Mouse (Mus musculus) liver, adult 2 months (tissue): ENCODE data around the gene Tent4a. TPM values are rescaled to one million over a fixed set of nuclear protein-coding genes. Genes with fewer than 3 reads are reported as not detected.

Source experiments
- DNase-seq: peaks from one replicate; pipeline ENCODE4 v3.0.0-alpha.2; 2011; ENCODE audit warnings: low read depth, low spot score; ENCODE audit errors: extremely low read depth
- H3K27ac ChIP-seq: fragments of 200-500 bp; replicated peaks from 2 replicates; pipeline ENCODE4 v1.5.1; 2012; ENCODE audit warnings: low read depth, mild to moderate bottlenecking, control low read depth, inconsistent platforms, low read length; ENCODE audit not compliant: insufficient read depth
- H3K27me3 ChIP-seq: fragments of 200-500 bp; 2 replicates; pipeline ENCODE4 v1.6.1; 2012; ENCODE audit warnings: mild to moderate bottlenecking, moderate library complexity, low read length, inconsistent platforms; ENCODE audit not compliant: control insufficient read depth, insufficient read depth
- H3K36me3 ChIP-seq: fragments of 200-500 bp; 2 replicates; pipeline ENCODE4 v1.6.1; 2012; ENCODE audit warnings: low read length, inconsistent platforms; ENCODE audit not compliant: control insufficient read depth, insufficient read depth
- H3K4me1 ChIP-seq: fragments of 200-500 bp; 2 replicates; pipeline ENCODE4 v1.6.1; 2011; ENCODE audit warnings: low read length; ENCODE audit not compliant: control insufficient read depth, insufficient read depth
- H3K4me3 ChIP-seq: fragments of 200-500 bp; 2 replicates; pipeline ENCODE4 v1.5.1; 2011; ENCODE audit warnings: low read depth, mild to moderate bottlenecking, control low read depth, low read length, moderate library complexity; ENCODE audit not compliant: insufficient read depth
- H3K79me2 ChIP-seq: fragments of 200-500 bp; 2 replicates; pipeline ENCODE4 v1.6.1; 2012; ENCODE audit warnings: inconsistent platforms, mild to moderate bottlenecking, low read length, moderate library complexity; ENCODE audit not compliant: control insufficient read depth, insufficient read depth
- H3K9ac ChIP-seq: fragments of 200-500 bp; 2 replicates; pipeline ENCODE4 v1.6.1; 2012; ENCODE audit warnings: low read depth, mild to moderate bottlenecking, control low read depth, inconsistent platforms, low read length
- CTCF ChIP-seq: fragments of 200-500 bp; IDR thresholded peaks from 2 replicates; pipeline ENCODE4 v1.5.1; 2011; ENCODE audit warnings: low read depth, low read length, control low read depth
- POLR2A ChIP-seq: fragments of 200-500 bp; IDR thresholded peaks from 2 replicates; pipeline ENCODE4 v1.6.1; 2011; ENCODE audit warnings: low read length, control low read depth; ENCODE audit not compliant: insufficient read depth; ENCODE audit errors: extremely low read depth
- WGBS: fragments of 180-500 bp; shearing (Covaris S2); methylation state at CpG from one replicate; pipeline ENCODE4 v1.1.7; 2018; 5-methylcytosine and 5-hydroxymethylcytosine counted together
- polyA plus RNA-seq: library from polyadenylated mRNA; depleted of rRNA; stranded (reverse); fragments of >200 nt; gene quantifications from 2 replicates; pipeline ENCODE4 v1.2.3, GENCODE M21; 2012
- total RNA-seq: library from RNA; depleted of rRNA; stranded (reverse); fragments of >200 nt; gene quantifications from 2 replicates; pipeline ENCODE4 v1.2.3, GENCODE M21; 2014

Tent4a gene
- total and polyA plus RNA-seq, 2 experiments, result 8.7 to 11.0 TPM

- no peak for DNase-seq
- Histone ChIP-seq H3K27ac (no peak overlapping the region), H3K27me3 (no peaks in the 10 kb centered on the region), H3K9ac (no peak overlapping the region), H3K4me1 (peaks cover 12% of the 10 kb centered on the region), H3K79me2 (no peaks in the 10 kb centered on the region), H3K36me3 (no peaks in the 10 kb centered on the region), H3K4me3 (no peak overlapping the region)
- TF ChIP-seq CTCF, result no peak
- TF ChIP-seq POLR2A, result no peak
- WGBS, result 68% methylated on average over 13 of the region's 13 CpGs
These were observed 25.0 kb upstream of the Tent4a start for GRCm38 (mm10) chr13:69559291-69559961.

- DNase-seq, result no peak
- 62% methylated on average over 6 of the region's 6 CpGs for WGBS
These were observed 23.8 kb upstream of the Tent4a start for GRCm38 (mm10) chr13:69558098-69558660.

GRCm38 (mm10) chr13:69556728-69557127 is 22.3 kb upstream of the Tent4a start:
- no peaks in the 10 kb centered on the region for H3K36me3 ChIP-seq
- H3K27me3 ChIP-seq, result no peaks in the 10 kb centered on the region
- TF ChIP-seq CTCF, result no peak
- TF ChIP-seq POLR2A, result no peak
- no peak overlapping the region for H3K4me3 ChIP-seq
- no peaks in the 10 kb centered on the region for H3K79me2 ChIP-seq
- no peak overlapping the region for H3K9ac ChIP-seq
- no peaks in the 10 kb centered on the region for H3K4me1 ChIP-seq
- no peak overlapping the region for H3K27ac ChIP-seq
- DNase-seq, result no peak

More at GRCm38 (mm10) chr13:69558098-69558660, 23.8 kb upstream of the Tent4a start:
- H3K4me1 ChIP-seq, result peaks cover 3% of the 10 kb centered on the region; the same call in 1 of the 2 replicates
- no peaks in the 10 kb centered on the region for H3K27me3 ChIP-seq
- H3K79me2 ChIP-seq, result no peaks in the 10 kb centered on the region
- H3K4me3 ChIP-seq, result no peak overlapping the region
- no peak overlapping the region for H3K9ac ChIP-seq
- TF ChIP-seq POLR2A (no peak), CTCF (no peak)
- H3K27ac ChIP-seq, result no peak overlapping the region
- H3K36me3 ChIP-seq, result no peaks in the 10 kb centered on the region

GRCm38 (mm10) chr13:69555957-69556482 is 21.6 kb upstream of the Tent4a start:
- DNase-seq, result no peak
- Histone ChIP-seq H3K27me3 (no peaks in the 10 kb centered on the region), H3K9ac (no peak overlapping the region), H3K79me2 (no peaks in the 10 kb centered on the region), H3K4me3 (no peak overlapping the region), H3K4me1 (no peaks in the 10 kb centered on the region), H3K36me3 (no peaks in the 10 kb centered on the region), H3K27ac (no peak overlapping the region)
- 85% methylated on average over 6 of the region's 6 CpGs for WGBS
- TF ChIP-seq POLR2A (no peak), CTCF (no peak)

- TF ChIP-seq CTCF, result no peak
- TF ChIP-seq POLR2A, result no peak
- WGBS, result 27% methylated on average over 8 of the region's 8 CpGs
- Histone ChIP-seq H3K4me1 (no peaks in the 10 kb centered on the region), H3K27me3 (no peaks in the 10 kb centered on the region), H3K27ac (no peak overlapping the region), H3K4me3 (no peak overlapping the region), H3K9ac (no peak overlapping the region), H3K79me2 (no peaks in the 10 kb centered on the region), H3K36me3 (no peaks in the 10 kb centered on the region)
- peak; percentile 50 for DNase-seq
These were observed 20.6 kb upstream of the Tent4a start for GRCm38 (mm10) chr13:69555045-69555444.

GRCm38 (mm10) chr13:69554255-69554654 is 19.8 kb upstream of the Tent4a start:
- no peaks in the 10 kb centered on the region for H3K27me3 ChIP-seq
- H3K79me2 ChIP-seq, result no peaks in the 10 kb centered on the region
- H3K4me3 ChIP-seq, result no peak overlapping the region
- no peak overlapping the region for H3K9ac ChIP-seq
- no peak for DNase-seq
- H3K36me3 ChIP-seq, result no peaks in the 10 kb centered on the region
- H3K4me1 ChIP-seq, result no peaks in the 10 kb centered on the region
- no peak overlapping the region for H3K27ac ChIP-seq
- WGBS, result 81% methylated on average over 9 of the region's 9 CpGs
- TF ChIP-seq POLR2A, result no peak
- no peak for TF ChIP-seq CTCF
